Mouse (Mus musculus) left cerebral cortex, postnatal 14 days (tissue): ENCODE data around the gene Ube2l3. TPM values are rescaled to one million over a fixed set of nuclear protein-coding genes. Genes with fewer than 3 reads are reported as not detected.
"Not testable (repeated sequence)": the region's sequence is repeated elsewhere in the genome, so short reads cannot be mapped to it uniquely, and the experiment has no call there.

Source experiments
- DNase-seq, 2 experiments: peaks; one replicate each; pipeline ENCODE4 v3.0.0; 2021 to 2022; ENCODE audit warnings: low spot score in 2 of 2, mixed read lengths in 1 of 2
- intact Hi-C: fragments of 180-260 bp; cut with DNase I; formaldehyde crosslinking; loops from one replicate; pipeline ENCODE4 v1.15.1; 2025
- total RNA-seq, 2 experiments: library from RNA; stranded (reverse); gene quantifications; 2 replicates each; pipeline ENCODE4 v1.2.3; 2021

Gene Ube2l3
- total RNA-seq, 2 experiments from 2014 or later: 143 to 144 TPM

GRCm38 (mm10) chr16:17167179-17167578 lies 35.3 kb downstream of the Ube2l3 start:
- intact Hi-C loops: no loop called here
- DNase-seq: no peak

- intact Hi-C loops, DNase-seq: not testable (repeated sequence)
Observed at GRCm38 (mm10) chr16:17165478-17165877, 37.0 kb downstream of the Ube2l3 start.

GRCm38 (mm10) chr16:17154346-17154745 lies 48.1 kb downstream of the Ube2l3 start:
- intact Hi-C loops: loop anchor here (5.0 kb wide), 1 partner anchor 48 kb away; the partner anchor contains the start of gene Ube2l3
- no peak for DNase-seq

GRCm38 (mm10) chr16:17151874-17152273 lies 50.6 kb downstream of the Ube2l3 start:
- no peak for DNase-seq
- intact Hi-C loops: loop anchor here (5.0 kb wide), 1 partner anchor 50 kb away; the partner anchor contains the start of gene Ube2l3

- DNase-seq: no peak
- intact Hi-C loops: loop anchor here (5.0 kb wide), 1 partner anchor 52 kb away; the partner anchor contains the start of gene Ube2l3
Observed at GRCm38 (mm10) chr16:17150520-17151258, 51.8 kb downstream of the Ube2l3 start.

- peak in 1 of 2 experiments; percentile 23 for DNase-seq
- intact Hi-C loops: no loop called here
Observed at GRCm38 (mm10) chr16:17148084-17148483, 54.4 kb downstream of the Ube2l3 start.

- peak; percentile 53 to 60 for DNase-seq
- intact Hi-C loops: no loop called here
Observed at GRCm38 (mm10) chr16:17147391-17147929, 55.0 kb downstream of the Ube2l3 start.

GRCm38 (mm10) chr16:17146772-17147235 lies 55.6 kb downstream of the Ube2l3 start, which contains the start of gene Ccdc116:
Ccdc116 (minus strand) TSS chr16:17147229.
- intact Hi-C loops: no loop called here
- peak; percentile 82 to 87 for DNase-seq

- no peak for DNase-seq
- intact Hi-C loops: no loop called here
Observed at GRCm38 (mm10) chr16:17144339-17144738, 58.1 kb downstream of the Ube2l3 start, which contains the start of gene Ydjc. Ydjc (plus strand) TSS chr16:17144621.

GRCm38 (mm10) chr16:17137355-17137754 lies 65.1 kb downstream of the Ube2l3 start:
- DNase-seq: no peak
- intact Hi-C loops: no loop called here

- no peak for DNase-seq
- intact Hi-C loops: loop anchor here (5.0 kb wide), 1 partner anchor 144 kb away; the partner anchor contains the start of gene Tmem191c
Observed at GRCm38 (mm10) chr16:17132906-17133200, 69.6 kb downstream of the Ube2l3 start.

GRCm38 (mm10) chr16:17132089-17132905 lies 70.2 kb downstream of the Ube2l3 start, which contains the start of gene Sdf2l1:
Sdf2l1 (minus strand) TSS chr16:17132383.
- intact Hi-C loops: loop anchor here (5.0 kb wide), 1 partner anchor 145 kb away; the partner anchor contains the start of gene Tmem191c
- peak; percentile 98 for DNase-seq

- no peak for DNase-seq
- intact Hi-C loops: loop anchor here (5.0 kb wide), 1 partner anchor 146 kb away; the partner anchor contains the start of gene Tmem191c
Observed at GRCm38 (mm10) chr16:17131191-17132088, 71.0 kb downstream of the Ube2l3 start.

GRCm38 (mm10) chr16:17127292-17127691 lies 75.2 kb downstream of the Ube2l3 start:
- intact Hi-C loops: loop anchor here (2.0 kb wide), 1 partner anchor 82 kb away; the partner anchor contains the start of gene Rimbp3
- DNase-seq: peak; percentile 56 to 65

- intact Hi-C loops: no loop called here
- peak; percentile 72 to 84 for DNase-seq
Observed at GRCm38 (mm10) chr16:17124871-17125520, 77.5 kb downstream of the Ube2l3 start, which contains the start of gene 2610318N02Rik. 2610318N02Rik (minus strand) TSS chr16:17125167.

GRCm38 (mm10) chr16:17124119-17124870 lies 78.2 kb downstream of the Ube2l3 start:
- DNase-seq: no peak
- intact Hi-C loops: no loop called here

GRCm38 (mm10) chr16:17121569-17121968 lies 80.9 kb downstream of the Ube2l3 start:
- DNase-seq: no peak
- intact Hi-C loops: no loop called here
